Mouse (Mus musculus): ENCODE data around the gene Sspo.

Gene Sspo

GRCm38 (mm10) chr6:48447929-48448328, at the start of gene Sspo:
Gene Sspo, plus strand, starts transcription at chr6:48448229.
- DNase-seq (ENCODE audit: low read depth, low spot score), result no peak

- no peak for DNase-seq (ENCODE audit: low read depth, low spot score)
These were observed 48.1 kb upstream of the Sspo start for GRCm38 (mm10) chr6:48399906-48400305.

DNA sequence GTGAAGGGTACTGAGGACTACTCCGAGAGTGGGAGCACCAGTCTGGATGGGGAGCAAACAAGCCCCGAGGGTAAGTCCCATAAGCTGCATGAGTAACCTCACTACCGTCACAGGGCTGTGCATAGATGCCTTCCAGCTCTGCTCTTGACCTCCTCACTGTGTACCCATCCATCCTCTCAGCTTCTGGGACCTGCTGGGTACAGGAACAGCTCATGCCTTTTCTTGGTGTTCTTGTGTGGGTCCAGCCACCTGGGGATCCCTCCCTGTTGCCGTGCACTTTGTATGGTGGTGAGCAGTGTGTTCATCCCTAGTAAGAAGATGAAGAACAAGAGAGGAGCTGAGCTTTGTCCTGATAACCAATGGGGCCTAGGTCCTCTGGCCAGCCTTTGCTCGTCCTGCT, 44.0 kb upstream of the Sspo start:
- no peak for DNase-seq (ENCODE audit: low read depth, low spot score)

DNA sequence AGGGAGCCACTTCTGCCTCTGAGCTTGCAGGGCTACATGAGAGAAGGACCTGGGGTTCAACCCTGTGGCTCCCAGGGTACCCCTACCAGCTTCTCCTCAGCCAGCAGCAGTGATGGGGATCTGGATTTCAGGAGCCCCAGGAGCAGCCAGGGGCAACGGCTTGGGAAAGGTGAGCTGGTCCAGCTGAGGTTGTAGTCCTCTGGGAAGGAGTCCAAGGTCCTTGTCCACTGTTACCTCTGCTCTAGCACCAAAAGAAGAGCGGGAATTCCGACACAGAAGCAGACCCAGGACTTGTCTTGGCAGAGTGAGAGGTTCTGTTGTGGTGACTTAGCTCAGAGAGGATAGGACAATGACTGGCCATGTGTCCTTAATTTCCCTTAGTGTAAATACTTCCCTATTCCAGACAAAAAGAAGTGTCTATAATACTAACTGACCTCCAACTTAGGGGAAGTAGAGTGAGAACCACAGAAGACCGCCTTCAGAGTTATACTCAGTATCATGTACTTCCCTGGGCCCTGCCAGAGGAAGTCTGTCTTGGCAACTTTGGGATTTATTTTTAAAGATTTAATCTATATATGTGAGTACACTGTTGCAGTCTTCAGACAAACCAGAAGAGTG, 38.2 kb upstream of the Sspo start:
- no peak for DNase-seq (ENCODE audit: low read depth, low spot score)

GRCm38 (mm10) chr6:48410551-48410950, 37.5 kb upstream of the Sspo start:
- DNase-seq (ENCODE audit: low read depth, low spot score), result peak; percentile 86

GRCm38 (mm10) chr6:48411193-48412092, 36.6 kb upstream of the Sspo start:
- DNase-seq (ENCODE audit: low read depth, low spot score), result peak; percentile 72

- no peak for DNase-seq (ENCODE audit: low read depth, low spot score)
These were observed 35.9 kb upstream of the Sspo start for GRCm38 (mm10) chr6:48412147-48412546.

DNA sequence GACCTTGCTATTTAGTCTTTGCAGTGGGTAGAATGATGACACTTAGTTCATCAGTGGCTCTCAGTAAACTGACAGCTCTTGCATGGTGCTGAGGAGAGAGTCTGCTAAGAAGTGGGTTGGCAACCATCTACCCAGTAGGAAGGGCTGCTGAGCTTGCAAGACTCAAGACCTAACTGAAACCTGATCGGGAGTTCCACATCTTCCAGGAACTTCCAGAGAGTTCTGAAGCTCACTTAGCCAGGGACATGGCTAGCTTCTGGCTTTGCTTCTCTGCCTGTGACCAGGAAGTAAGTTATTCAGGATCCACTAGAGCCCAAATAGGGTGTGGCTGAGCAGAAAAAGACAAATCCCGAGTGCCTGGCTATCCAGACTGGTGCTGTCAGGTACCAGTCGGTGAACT, 35.4 kb upstream of the Sspo start:
- DNase-seq (ENCODE audit: low read depth, low spot score), result peak; percentile 77

DNA sequence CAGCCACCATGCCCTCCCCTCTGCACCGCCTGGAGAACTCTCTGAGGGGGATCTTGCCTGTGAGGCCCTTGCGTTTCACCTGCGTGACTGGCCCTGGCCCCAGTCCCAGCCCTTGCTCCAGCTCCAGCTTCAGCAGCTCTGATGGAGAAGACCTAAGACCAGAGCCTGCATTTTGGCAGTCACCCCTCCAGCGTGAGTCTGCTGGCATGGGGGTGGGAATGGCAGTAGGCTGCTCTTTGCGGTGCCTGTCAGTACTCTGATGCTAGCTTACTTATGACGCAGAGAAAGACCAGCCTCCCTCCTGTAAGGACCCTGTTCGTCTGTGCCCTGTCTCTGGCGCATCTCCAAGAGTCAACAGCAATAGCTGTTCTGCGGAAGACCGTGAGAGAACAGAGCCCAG, 34.9 kb upstream of the Sspo start:
- DNase-seq (ENCODE audit: low read depth, low spot score), result no peak

GRCm38 (mm10) chr6:48414886-48415285, 33.1 kb upstream of the Sspo start:
- DNase-seq (ENCODE audit: low read depth, low spot score), result no peak

DNA sequence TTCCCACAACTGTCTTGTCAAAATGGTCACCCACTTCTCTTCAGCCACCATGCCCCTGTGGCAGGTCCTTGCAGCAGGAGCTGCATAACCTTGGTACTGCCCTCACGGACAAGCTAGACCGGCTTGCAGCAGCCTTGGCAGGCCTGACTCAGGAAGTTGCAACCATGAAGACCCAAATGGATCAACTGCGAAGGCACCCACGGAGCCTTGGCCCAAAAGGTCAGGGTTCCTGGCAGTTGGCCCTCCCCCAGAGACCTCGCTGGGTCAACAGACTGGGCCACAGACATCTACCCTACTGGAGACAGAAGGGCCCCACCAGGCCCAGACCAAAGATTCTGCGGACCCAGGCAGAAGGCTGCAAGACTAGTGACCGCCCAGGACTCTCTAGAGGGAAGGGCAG, 32.4 kb upstream of the Sspo start:
- no peak for DNase-seq (ENCODE audit: low read depth, low spot score)

DNA sequence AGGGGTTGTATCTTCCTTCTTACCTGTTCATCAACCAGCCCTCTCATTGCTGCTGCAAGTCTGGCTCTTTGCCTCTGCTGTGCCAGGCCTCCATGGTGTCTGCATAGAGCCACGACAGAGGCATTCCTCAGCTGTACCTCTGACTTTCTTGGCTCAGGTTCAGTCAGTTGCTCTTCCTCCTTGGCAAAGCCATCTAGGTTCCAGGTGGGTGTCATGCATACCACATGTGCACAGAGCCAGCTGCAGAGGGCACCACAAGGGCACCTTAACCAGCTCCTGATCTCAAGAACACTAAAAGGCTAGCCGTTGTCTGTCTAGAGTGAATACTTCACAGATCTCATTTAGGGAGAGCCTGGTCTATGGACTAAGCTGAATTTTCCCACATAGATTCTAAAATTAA, 31.5 kb upstream of the Sspo start:
- no peak for DNase-seq (ENCODE audit: low read depth, low spot score)

DNA sequence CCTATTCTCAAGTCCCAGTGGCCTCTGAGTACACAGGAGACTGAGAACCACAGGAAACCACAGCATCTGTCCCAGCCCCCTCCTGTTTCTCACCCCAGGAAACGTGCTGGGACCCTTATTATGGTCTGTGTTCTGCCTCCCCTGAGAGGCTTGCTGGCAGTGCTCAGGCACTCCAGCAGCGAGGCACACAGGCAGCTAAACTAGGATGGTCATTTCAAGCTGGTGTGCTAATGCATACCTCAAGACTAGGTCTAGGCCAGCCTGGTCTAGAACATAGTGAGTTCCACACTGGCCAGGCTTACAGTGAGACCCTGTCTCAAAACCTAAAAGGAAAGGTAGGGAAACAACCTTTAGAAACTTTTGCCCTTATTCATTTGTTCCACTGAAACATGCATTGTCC, 27.4 kb upstream of the Sspo start:
- no peak for DNase-seq (ENCODE audit: low read depth, low spot score)

GRCm38 (mm10) chr6:48423336-48423735, 24.7 kb upstream of the Sspo start:
- DNase-seq (ENCODE audit: low read depth, low spot score), result no peak

GRCm38 (mm10) chr6:48424074-48424473, 24.0 kb upstream of the Sspo start:
- DNase-seq (ENCODE audit: low read depth, low spot score), result no peak

GRCm38 (mm10) chr6:48426956-48427355, 21.1 kb upstream of the Sspo start:
- no peak for DNase-seq (ENCODE audit: low read depth, low spot score)

- DNase-seq (ENCODE audit: low read depth, low spot score), result no peak
These were observed 19.1 kb upstream of the Sspo start for GRCm38 (mm10) chr6:48428769-48429557.

GRCm38 (mm10) chr6:48430748-48431147, 17.3 kb upstream of the Sspo start:
- no peak for DNase-seq (ENCODE audit: low read depth, low spot score)

- no peak for DNase-seq (ENCODE audit: low read depth, low spot score)
These were observed 14.9 kb upstream of the Sspo start for GRCm38 (mm10) chr6:48432893-48433816.

- DNase-seq (ENCODE audit: low read depth, low spot score), result no peak
These were observed 13.4 kb upstream of the Sspo start for GRCm38 (mm10) chr6:48434651-48435050.

GRCm38 (mm10) chr6:48435111-48435510, 12.9 kb upstream of the Sspo start:
- DNase-seq (ENCODE audit: low read depth, low spot score), result no peak
